Mouse (Mus musculus) lung, embryonic 15.5 days (tissue): Measurements from ENCODE around the gene Mecr. TPM values are rescaled to one million over a fixed set of nuclear protein-coding genes. Genes with fewer than 3 reads are reported as not detected.

Experiments
- ATAC-seq: fragments of 200-750 bp; cut with Nextera tagmentation; 2 replicates; pipeline ENCODE4 v1.8.0; 2017; ENCODE audit warnings: moderate number of reproducible peaks, borderline replicate concordance; ENCODE audit not compliant: low FRiP score, low TSS enrichment; ENCODE audit errors: extremely low read depth
- H3K27ac ChIP-seq: fragments of 300-500 bp; sonication (generic); 2 replicates; pipeline ENCODE4 v1.5.1; 2015; ENCODE audit warnings: moderate library complexity, mild to moderate bottlenecking, inconsistent platforms
- H3K27me3 ChIP-seq: fragments of 300-500 bp; sonication (generic); 2 replicates; pipeline ENCODE4 v1.6.1; 2015; ENCODE audit warnings: inconsistent platforms
- H3K36me3 ChIP-seq: fragments of 300-500 bp; sonication (generic); 2 replicates; pipeline ENCODE4 v1.6.1; 2015; ENCODE audit warnings: inconsistent platforms
- H3K4me1 ChIP-seq: fragments of 300-500 bp; sonication (generic); 2 replicates; pipeline ENCODE4 v1.6.1; 2015; ENCODE audit warnings: inconsistent platforms
- H3K4me2 ChIP-seq: fragments of 300-500 bp; sonication (generic); 2 replicates; pipeline ENCODE4 v1.6.1; 2015; ENCODE audit warnings: inconsistent platforms, mild to moderate bottlenecking, moderate library complexity
- H3K4me3 ChIP-seq: fragments of 300-500 bp; sonication (generic); 2 replicates; pipeline ENCODE4 v1.5.1; 2015; ENCODE audit warnings: mild to moderate bottlenecking, inconsistent platforms
- H3K9ac ChIP-seq: fragments of 300-500 bp; sonication (generic); 2 replicates; pipeline ENCODE4 v1.6.1; 2015; ENCODE audit warnings: inconsistent platforms
- H3K9me3 ChIP-seq: fragments of 300-500 bp; sonication (generic); 2 replicates; pipeline ENCODE4 v1.6.1; 2016; ENCODE audit warnings: inconsistent platforms
- WGBS: fragments of 180-500 bp; shearing (Covaris S2); methylation state at CpG from one replicate; pipeline ENCODE4 v1.1.7; 2015; 5-methylcytosine and 5-hydroxymethylcytosine counted together
- polyA plus RNA-seq: library from polyadenylated mRNA; unstranded; fragments of >200 nt; fragmentation: Nextera tagmentation; extraction: Ambion mirVana; gene quantifications from 2 replicates; pipeline ENCODE4 v1.2.1, GENCODE M21; 2015

The Mecr gene
- polyA plus RNA-seq, 1 experiment from 2014 or later: 47.6 TPM

DNA sequence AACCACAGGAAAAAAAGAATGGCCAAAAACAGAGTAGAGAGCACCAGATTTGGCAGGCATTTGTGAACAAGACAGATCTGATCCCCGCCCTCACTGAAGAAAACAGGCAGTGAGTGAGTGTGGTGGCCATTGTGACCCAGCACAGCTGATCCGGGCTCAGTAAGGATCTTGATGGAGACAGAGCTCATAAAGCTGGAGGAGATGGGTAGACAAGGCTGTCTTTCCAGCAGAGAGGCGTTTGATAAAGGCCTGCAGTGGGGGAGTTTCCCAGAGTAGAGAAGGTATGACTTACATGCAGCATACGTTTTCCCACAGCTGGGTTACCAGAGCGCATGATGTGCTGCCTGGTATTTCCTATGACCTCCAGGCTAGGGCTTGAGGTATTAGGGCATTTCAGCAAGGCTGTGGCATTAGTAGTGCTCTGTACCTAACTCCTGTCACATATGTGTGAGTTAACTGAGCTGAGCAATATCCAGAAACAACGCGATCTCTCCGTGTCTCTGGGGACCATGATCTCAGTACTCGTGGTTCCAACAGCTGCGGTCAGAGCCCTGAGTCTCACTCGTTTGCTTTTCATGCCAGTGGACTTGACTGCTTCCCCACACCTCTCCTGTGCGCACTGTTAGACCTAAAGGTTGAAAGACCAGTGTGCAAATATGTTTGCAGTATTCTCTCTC is 55.4 kb downstream of the Mecr start:
- H3K4me2 ChIP-seq: no peak overlapping the region
- peaks cover 74% of the 10 kb centered on the region for H3K36me3 ChIP-seq
- no peak for ATAC-seq
- no peaks in the 10 kb centered on the region for H3K4me1 ChIP-seq
- 90% methylated on average over 12 of the region's 12 CpGs for WGBS
- H3K27ac ChIP-seq: no peak overlapping the region
- no peak overlapping the region for H3K9ac ChIP-seq
- H3K4me3 ChIP-seq: no peak overlapping the region
- H3K27me3 ChIP-seq: no peaks in the 10 kb centered on the region
- no peaks in the 10 kb centered on the region for H3K9me3 ChIP-seq

DNA sequence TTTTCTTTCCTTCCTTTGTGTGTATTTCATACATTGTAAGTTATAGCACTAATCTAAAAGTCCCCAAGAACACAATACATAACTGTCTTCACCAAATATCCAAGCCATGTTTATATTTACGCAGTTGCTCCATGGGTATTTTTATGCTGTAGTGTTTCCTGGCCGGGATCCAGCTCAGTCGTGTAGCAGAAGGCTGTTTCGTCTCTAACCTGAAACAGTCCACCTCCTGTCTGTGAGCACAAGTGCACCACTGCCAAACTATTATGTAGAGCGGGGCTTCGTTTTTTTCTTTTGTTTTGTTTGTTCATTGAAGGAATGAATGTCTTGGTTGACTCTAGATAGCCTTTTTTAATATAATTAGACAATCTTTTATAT is 55.9 kb downstream of the Mecr start:
- Histone ChIP-seq H3K9me3 (no peaks in the 10 kb centered on the region), H3K36me3 (peaks cover 72% of the 10 kb centered on the region), H3K27me3 (no peaks in the 10 kb centered on the region), H3K4me3 (no peak overlapping the region), H3K4me2 (no peak overlapping the region), H3K27ac (no peak overlapping the region), H3K4me1 (no peaks in the 10 kb centered on the region), H3K9ac (no peak overlapping the region)
- ATAC-seq: no peak
- 74% methylated on average over 6 of the region's 6 CpGs for WGBS

DNA sequence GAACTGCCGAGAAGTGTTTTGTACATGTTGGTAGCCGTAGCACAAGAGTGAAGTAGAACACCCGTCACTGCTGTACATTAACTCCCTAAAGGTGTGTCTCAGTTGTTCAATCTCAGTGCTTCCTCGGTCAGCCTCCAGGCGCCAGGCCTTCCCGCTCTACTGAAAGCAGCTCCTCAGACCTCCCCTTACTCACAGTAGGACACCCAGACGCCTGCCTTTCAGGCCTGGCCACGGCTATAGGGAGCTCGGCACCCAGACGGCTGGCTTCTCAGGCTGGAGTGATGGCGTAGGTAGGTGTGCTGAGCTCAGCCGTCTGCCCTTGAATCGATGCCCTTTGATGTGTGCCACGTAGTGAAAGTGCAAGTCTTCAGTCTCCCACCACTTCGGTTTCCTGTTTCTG is 57.8 kb downstream of the Mecr start:
- Histone ChIP-seq H3K27me3 (no peaks in the 10 kb centered on the region), H3K4me3 (no peak overlapping the region), H3K9me3 (no peaks in the 10 kb centered on the region), H3K4me2 (no peak overlapping the region), H3K36me3 (peaks cover 65% of the 10 kb centered on the region), H3K9ac (no peak overlapping the region), H3K4me1 (peaks cover under 1% of the 10 kb centered on the region; the same call in 1 of the 2 replicates), H3K27ac (no peak overlapping the region)
- 87% methylated on average over 15 of the region's 15 CpGs for WGBS
- no peak for ATAC-seq

DNA sequence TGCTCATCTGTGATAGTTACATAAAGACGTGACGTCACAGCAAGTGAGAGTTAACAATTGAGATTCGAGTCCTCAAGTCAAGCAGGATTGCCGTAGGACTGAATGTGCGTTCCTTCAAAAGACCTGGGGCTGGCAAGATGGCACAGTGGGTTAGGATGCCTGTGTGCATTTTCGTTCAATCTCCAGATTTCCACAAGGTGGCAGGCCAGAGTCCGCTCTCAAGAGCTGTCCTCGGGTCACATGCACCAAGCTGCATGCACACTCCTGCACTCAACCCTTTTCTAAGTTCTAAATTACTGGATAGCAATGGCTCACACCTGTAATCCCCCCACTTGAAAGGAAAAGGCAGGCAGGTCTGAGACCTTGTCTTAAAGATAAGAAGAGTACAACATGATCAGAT is 61.2 kb downstream of the Mecr start:
- Histone ChIP-seq H3K4me2 (no peak overlapping the region), H3K9ac (no peak overlapping the region), H3K4me3 (no peak overlapping the region), H3K4me1 (peaks cover 5% of the 10 kb centered on the region), H3K36me3 (peaks cover 41% of the 10 kb centered on the region), H3K9me3 (no peaks in the 10 kb centered on the region), H3K27ac (no peak overlapping the region), H3K27me3 (no peaks in the 10 kb centered on the region)
- ATAC-seq: peak; percentile 21; the same call in 1 of the 2 replicates
- WGBS: 54% methylated on average over 8 of the region's 8 CpGs

DNA sequence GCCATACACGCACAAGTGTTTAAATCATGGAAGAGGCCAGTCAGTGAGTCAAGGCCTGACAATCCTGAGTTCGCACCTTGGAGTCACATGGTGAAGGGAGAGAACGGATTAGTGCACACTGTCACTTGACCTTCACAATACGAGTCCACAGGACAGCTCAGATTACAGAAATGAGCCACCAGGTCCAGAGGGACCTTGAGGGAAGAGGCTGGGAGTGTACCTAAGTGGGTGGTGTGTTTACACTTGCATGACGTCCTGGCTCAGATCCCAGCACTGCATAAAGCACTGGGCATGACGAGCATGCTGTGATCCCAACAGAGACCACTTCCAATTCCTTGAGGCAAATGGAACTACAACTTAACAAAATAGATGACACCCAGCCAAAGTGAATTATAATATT is 63.2 kb downstream of the Mecr start:
- Histone ChIP-seq H3K9ac (no peak overlapping the region), H3K4me2 (no peak overlapping the region), H3K27ac (no peak overlapping the region), H3K9me3 (no peaks in the 10 kb centered on the region), H3K4me1 (peaks cover 21% of the 10 kb centered on the region), H3K27me3 (no peaks in the 10 kb centered on the region), H3K36me3 (peaks cover 21% of the 10 kb centered on the region), H3K4me3 (no peak overlapping the region)
- WGBS: 34% methylated on average over 6 of the region's 6 CpGs
- no peak for ATAC-seq

DNA sequence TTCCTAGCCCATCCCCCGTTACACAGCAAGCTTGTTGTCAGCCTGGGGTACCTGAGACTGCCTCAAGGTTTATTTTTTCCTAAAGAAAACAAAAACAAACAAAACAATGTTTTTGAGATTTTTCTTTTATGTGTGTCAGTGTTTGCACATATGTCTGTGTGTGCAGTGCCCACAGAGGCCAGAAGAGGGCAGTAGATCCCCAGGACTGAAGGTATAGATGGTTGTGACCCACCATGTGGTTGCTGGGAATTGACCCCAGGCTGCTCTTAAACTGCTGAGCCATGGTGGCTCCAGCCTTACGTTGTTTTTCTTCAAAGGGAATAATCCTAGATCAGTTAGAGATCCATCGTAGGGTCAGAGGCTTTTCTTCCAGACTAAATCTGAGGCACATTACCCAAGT is 64.6 kb downstream of the Mecr start:
- ATAC-seq: no peak

DNA sequence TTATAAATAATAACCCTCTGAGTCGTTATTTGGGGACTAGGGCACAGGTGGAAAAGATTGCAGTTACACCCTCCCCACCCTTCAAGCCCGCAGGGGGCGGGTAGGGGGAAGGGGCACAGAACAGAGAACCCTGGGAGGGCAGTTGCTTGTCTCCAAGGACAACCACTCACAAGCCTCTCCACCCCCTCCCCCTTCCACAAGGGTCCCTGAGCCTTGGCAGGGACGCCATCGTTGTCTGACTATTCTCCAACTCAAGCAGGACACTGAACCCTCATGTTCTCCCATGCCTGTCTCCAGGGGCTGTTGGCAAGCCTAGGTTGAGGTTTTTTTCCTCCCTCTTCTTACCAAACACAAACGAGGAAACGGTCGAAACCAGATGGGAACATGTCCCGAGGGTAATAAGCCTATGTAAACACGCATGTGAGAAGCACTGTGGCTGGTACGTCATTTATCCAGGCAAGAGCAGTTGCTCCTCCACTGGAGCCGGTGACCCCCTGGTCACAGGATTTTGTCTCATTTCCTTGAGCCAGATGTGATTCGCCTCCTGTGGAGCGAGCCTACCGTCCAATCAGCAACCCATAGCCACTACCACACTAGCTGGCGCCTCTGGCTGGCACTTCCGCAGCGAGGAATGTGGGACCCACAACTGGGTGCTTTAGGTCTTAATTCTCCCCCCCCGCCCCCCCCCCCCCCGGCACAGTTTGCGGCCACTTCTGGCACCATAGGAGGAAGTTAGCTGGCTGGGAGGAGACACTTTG is 67.1 kb downstream of the Mecr start:
- H3K27me3 ChIP-seq: peaks cover 35% of the 10 kb centered on the region
- H3K4me2 ChIP-seq: peak overlapping the region; percentile 41
- H3K9me3 ChIP-seq: no peaks in the 10 kb centered on the region
- no peak overlapping the region for H3K27ac ChIP-seq
- peak; percentile 33; the same call in 1 of the 2 replicates for ATAC-seq
- H3K9ac ChIP-seq: no peak overlapping the region
- H3K36me3 ChIP-seq: no peaks in the 10 kb centered on the region
- peaks cover 41% of the 10 kb centered on the region for H3K4me1 ChIP-seq
- H3K4me3 ChIP-seq: peak overlapping the region; percentile 7; the same call in 1 of the 2 replicates
- 7% methylated on average over 18 of the region's 21 CpGs for WGBS

More for the DNA sequence above, 64.6 kb downstream of the Mecr start:
- 92% methylated on average over 3 of the region's 3 CpGs for WGBS
- H3K4me1 ChIP-seq: peaks cover 21% of the 10 kb centered on the region
- no peak overlapping the region for H3K4me2 ChIP-seq
- H3K9me3 ChIP-seq: no peaks in the 10 kb centered on the region
- H3K27ac ChIP-seq: no peak overlapping the region
- H3K27me3 ChIP-seq: peaks cover 13% of the 10 kb centered on the region
- H3K36me3 ChIP-seq: peaks cover 8% of the 10 kb centered on the region
- H3K9ac ChIP-seq: no peak overlapping the region
- H3K4me3 ChIP-seq: no peak overlapping the region

DNA sequence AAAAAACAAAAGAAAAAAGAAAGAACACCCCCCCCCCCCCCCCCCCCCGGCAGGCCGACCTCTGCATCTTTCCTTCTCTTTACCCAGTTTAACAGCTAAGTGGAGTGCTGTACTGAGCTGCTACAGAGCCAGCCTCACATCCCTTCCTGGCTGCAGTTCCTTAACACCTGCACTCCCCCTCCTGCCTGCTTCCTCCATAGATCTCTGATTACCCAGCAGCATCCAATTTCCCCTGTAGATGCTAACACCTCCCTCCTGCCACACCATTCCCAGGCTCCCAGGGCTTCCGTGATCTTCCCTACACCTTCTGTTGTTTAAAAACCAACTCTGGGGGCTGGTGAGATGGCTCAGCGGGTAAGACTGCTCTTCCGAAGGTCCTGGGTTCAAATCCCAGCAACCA is 68.3 kb downstream of the Mecr start:
- no peak overlapping the region for H3K4me2 ChIP-seq
- no peak overlapping the region for H3K9ac ChIP-seq
- H3K4me1 ChIP-seq: peaks cover 37% of the 10 kb centered on the region
- H3K27ac ChIP-seq: no peak overlapping the region
- 35% methylated on average over 5 of the region's 5 CpGs for WGBS
- H3K27me3 ChIP-seq: peaks cover 46% of the 10 kb centered on the region
- no peaks in the 10 kb centered on the region for H3K9me3 ChIP-seq
- no peak overlapping the region for H3K4me3 ChIP-seq
- ATAC-seq: no peak
- no peaks in the 10 kb centered on the region for H3K36me3 ChIP-seq

DNA sequence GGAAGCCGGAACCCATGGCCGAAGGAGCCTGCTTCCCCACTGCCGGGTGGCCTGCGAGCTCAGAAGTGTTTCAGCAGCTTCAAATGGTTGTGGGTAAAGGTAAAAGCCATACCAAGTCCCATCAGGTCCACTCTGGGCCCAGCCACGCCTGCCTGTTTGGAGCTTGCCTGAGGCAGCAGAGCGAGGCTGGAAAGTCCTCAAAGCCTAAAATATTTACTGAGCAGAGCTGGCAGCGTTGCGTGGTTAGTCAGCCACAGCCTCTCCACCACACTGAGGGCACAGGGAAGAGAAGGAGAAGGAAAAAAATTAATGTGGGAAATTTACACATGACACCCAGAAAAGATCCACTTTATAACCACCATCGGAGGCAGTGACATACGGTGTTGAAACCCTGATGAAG is 70.3 kb downstream of the Mecr start:
- peaks cover 37% of the 10 kb centered on the region for H3K4me1 ChIP-seq
- ATAC-seq: no peak
- no peak overlapping the region for H3K9ac ChIP-seq
- WGBS: 53% methylated on average over 10 of the region's 10 CpGs
- no peak overlapping the region for H3K4me2 ChIP-seq
- H3K4me3 ChIP-seq: no peak overlapping the region
- H3K27ac ChIP-seq: no peak overlapping the region
- no peaks in the 10 kb centered on the region for H3K9me3 ChIP-seq
- no peaks in the 10 kb centered on the region for H3K36me3 ChIP-seq
- H3K27me3 ChIP-seq: peaks cover 64% of the 10 kb centered on the region

DNA sequence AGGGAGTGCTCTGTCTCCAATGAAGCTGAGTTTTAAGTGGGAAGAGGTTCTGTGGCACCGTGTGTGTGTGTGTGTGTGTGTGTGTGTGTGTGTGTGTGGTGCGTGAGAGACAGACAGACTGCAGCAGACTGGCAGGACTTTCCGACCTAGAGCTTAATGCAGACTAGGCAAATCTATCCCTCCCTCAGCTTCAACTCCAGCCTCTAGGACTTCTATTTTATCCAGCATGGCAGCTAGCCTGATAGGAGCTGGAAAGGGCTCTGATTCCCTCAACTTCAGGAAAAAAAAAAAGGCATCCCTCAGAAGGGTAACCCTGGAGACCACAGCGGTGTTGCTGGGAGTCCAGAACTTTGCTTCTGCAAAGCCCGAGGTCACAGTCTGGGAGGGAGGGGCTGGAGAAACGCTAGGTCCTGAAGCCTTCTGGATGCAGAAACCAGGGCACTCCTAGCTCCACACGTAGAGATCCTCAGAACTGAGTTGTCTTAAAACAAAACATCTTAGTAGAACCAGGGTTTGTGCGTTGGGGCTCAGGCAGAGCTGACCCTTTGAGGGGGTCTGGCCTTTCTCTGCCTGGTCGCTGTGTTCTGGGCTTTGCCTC is 70.9 kb downstream of the Mecr start:
- H3K4me1 ChIP-seq: peaks cover 44% of the 10 kb centered on the region
- no peak for ATAC-seq
- H3K4me2 ChIP-seq: no peak overlapping the region
- H3K36me3 ChIP-seq: no peaks in the 10 kb centered on the region
- H3K27me3 ChIP-seq: peaks cover 70% of the 10 kb centered on the region
- WGBS: 16% methylated on average over 9 of the region's 9 CpGs
- no peak overlapping the region for H3K9ac ChIP-seq
- no peaks in the 10 kb centered on the region for H3K9me3 ChIP-seq
- no peak overlapping the region for H3K4me3 ChIP-seq
- H3K27ac ChIP-seq: no peak overlapping the region

DNA sequence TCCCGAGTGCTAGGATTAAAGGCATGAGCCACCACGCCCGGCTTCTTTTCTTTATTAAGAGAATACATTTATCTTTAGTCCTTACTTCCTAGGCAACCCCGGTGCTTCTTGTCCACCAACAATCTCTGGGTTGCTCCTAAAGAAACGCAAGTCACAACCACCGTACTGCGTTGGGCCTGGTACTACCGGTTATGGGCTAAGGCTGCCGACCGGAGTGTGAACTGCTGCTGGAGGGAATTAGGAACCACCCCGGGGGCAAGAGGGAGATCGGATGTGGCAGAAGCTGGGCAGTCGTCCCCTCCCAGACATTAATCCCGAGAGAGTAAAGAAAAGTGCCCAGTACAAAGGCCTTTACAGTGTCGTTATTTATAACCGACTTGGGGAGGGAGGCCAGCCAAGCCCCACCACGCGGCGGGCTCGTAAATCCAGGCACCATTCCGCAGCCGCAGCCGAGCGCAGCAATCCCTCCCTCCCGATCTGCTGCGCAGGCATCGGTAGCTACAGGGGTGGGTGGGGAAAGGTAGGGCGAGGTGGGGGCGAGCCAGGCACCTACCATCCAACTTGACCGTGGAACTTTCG is 71.7 kb downstream of the Mecr start:
- ATAC-seq: no peak
- Histone ChIP-seq H3K9ac (0 out of 2 replicates have a peak overlapping the region, but pooled peaks have one; percentile 8), H3K4me2 (peak overlapping the region; percentile 53), H3K36me3 (no peaks in the 10 kb centered on the region), H3K4me3 (peak overlapping the region; percentile 23), H3K9me3 (no peaks in the 10 kb centered on the region), H3K4me1 (peaks cover 49% of the 10 kb centered on the region), H3K27me3 (peaks cover 79% of the 10 kb centered on the region), H3K27ac (no peak overlapping the region)
- WGBS: 5% methylated on average over 31 of the region's 31 CpGs
